Mouse (Mus musculus) hindbrain, embryonic 12.5 days (tissue): ENCODE measurements at regions not wholly inside any gene's neighbourhood (a gene's known extent, or its start where the extent isn't known, plus 50 kb on each side); places are given as distances from the start of the nearest gene placed in this dataset.

ENCODE experiments used
- ATAC-seq: fragments of 200-750 bp; cut with Nextera tagmentation; 2 replicates; pipeline ENCODE4 v1.8.0; 2017; ENCODE audit warnings: moderate TSS enrichment; ENCODE audit not compliant: low FRiP score
- H3K27ac ChIP-seq: fragments of 300-500 bp; sonication (generic); 2 replicates; pipeline ENCODE4 v1.5.1; 2016; ENCODE audit warnings: mild to moderate bottlenecking
- H3K27me3 ChIP-seq: fragments of 300-500 bp; sonication (generic); 2 replicates; pipeline ENCODE4 v1.6.1; 2016; ENCODE audit warnings: mild to moderate bottlenecking
- H3K36me3 ChIP-seq: fragments of 300-500 bp; sonication (generic); 2 replicates; pipeline ENCODE4 v1.6.1; 2016; ENCODE audit warnings: mild to moderate bottlenecking
- H3K4me1 ChIP-seq: fragments of 300-500 bp; sonication (generic); 2 replicates; pipeline ENCODE4 v1.6.1; 2016
- H3K4me2 ChIP-seq: fragments of 300-500 bp; sonication (generic); replicated peaks from 2 replicates; pipeline ENCODE4 v1.6.1; 2016; ENCODE audit warnings: mild to moderate bottlenecking
- H3K4me3 ChIP-seq: fragments of 300-500 bp; sonication (generic); 2 replicates; pipeline ENCODE4 v1.5.1; 2016; ENCODE audit warnings: mild to moderate bottlenecking
- H3K9ac ChIP-seq: fragments of 300-500 bp; sonication (generic); 2 replicates; pipeline ENCODE4 v1.6.1; 2016; ENCODE audit warnings: mild to moderate bottlenecking, moderate library complexity
- H3K9me3 ChIP-seq: fragments of 300-500 bp; sonication (generic); replicated peaks from 2 replicates; pipeline ENCODE4 v1.6.1; 2016; ENCODE audit warnings: mild to moderate bottlenecking
- WGBS: fragments of 180-500 bp; shearing (Covaris S2); methylation state at CpG from one replicate; pipeline ENCODE4 v1.1.7; 2016; 5-methylcytosine and 5-hydroxymethylcytosine counted together

GRCm38 (mm10) chr14:40758441-40758840 lies 134.6 kb downstream of the Sh2d4b start:
- Histone ChIP-seq H3K9ac (no peak overlapping the region), H3K27me3 (no peaks in the 10 kb centered on the region)
- WGBS: 53% methylated on average over 6 of the region's 6 CpGs

GRCm38 (mm10) chr14:40740541-40740940 lies 152.5 kb downstream of the Sh2d4b start:
- Histone ChIP-seq H3K4me2 (no peak overlapping the region), H3K4me3 (no peak overlapping the region), H3K9ac (no peak overlapping the region), H3K9me3 (no peaks in the 10 kb centered on the region), H3K4me1 (no peaks in the 10 kb centered on the region), H3K27me3 (no peaks in the 10 kb centered on the region), H3K27ac (no peak overlapping the region), H3K36me3 (no peaks in the 10 kb centered on the region)
- no peak for ATAC-seq

More at GRCm38 (mm10) chr14:40758441-40758840, 134.6 kb downstream of the Sh2d4b start:
- H3K27ac ChIP-seq: no peak overlapping the region
- H3K4me1 ChIP-seq: no peaks in the 10 kb centered on the region
- no peak for ATAC-seq
- H3K4me2 ChIP-seq: no peak overlapping the region
- H3K36me3 ChIP-seq: no peaks in the 10 kb centered on the region
- H3K4me3 ChIP-seq: no peak overlapping the region
- no peaks in the 10 kb centered on the region for H3K9me3 ChIP-seq

- H3K36me3 ChIP-seq: no peaks in the 10 kb centered on the region
- no peaks in the 10 kb centered on the region for H3K9me3 ChIP-seq
- no peak for ATAC-seq
- H3K4me2 ChIP-seq: no peak overlapping the region
- no peaks in the 10 kb centered on the region for H3K27me3 ChIP-seq
- 67% methylated on average over 2 of the region's 2 CpGs for WGBS
- H3K4me3 ChIP-seq: no peak overlapping the region
- no peak overlapping the region for H3K27ac ChIP-seq
- no peaks in the 10 kb centered on the region for H3K4me1 ChIP-seq
- H3K9ac ChIP-seq: no peak overlapping the region
Measured at GRCm38 (mm10) chr14:40731861-40732260, 161.2 kb downstream of the Sh2d4b start.

- Histone ChIP-seq H3K36me3 (no peaks in the 10 kb centered on the region), H3K9me3 (no peaks in the 10 kb centered on the region), H3K27ac (no peak overlapping the region), H3K4me2 (no peak overlapping the region), H3K27me3 (no peaks in the 10 kb centered on the region), H3K9ac (no peak overlapping the region), H3K4me1 (no peaks in the 10 kb centered on the region), H3K4me3 (no peak overlapping the region)
- ATAC-seq: peak; percentile 52; the same call in 1 of the 2 replicates
- WGBS: 55% methylated on average over 4 of the region's 4 CpGs
Measured at GRCm38 (mm10) chr14:40708981-40709531, 184.0 kb downstream of the Sh2d4b start.

- ATAC-seq: no peak
- Histone ChIP-seq H3K27me3 (no peaks in the 10 kb centered on the region), H3K4me2 (no peak overlapping the region), H3K27ac (no peak overlapping the region), H3K9ac (no peak overlapping the region), H3K36me3 (no peaks in the 10 kb centered on the region), H3K4me1 (no peaks in the 10 kb centered on the region), H3K4me3 (no peak overlapping the region), H3K9me3 (no peaks in the 10 kb centered on the region)
- WGBS: 74% methylated on average over 2 of the region's 2 CpGs
Measured at GRCm38 (mm10) chr14:40707419-40707818, 185.6 kb downstream of the Sh2d4b start.

- WGBS: 60% methylated on average over 7 of the region's 7 CpGs
- no peak overlapping the region for H3K27ac ChIP-seq
- no peak overlapping the region for H3K4me2 ChIP-seq
- no peaks in the 10 kb centered on the region for H3K4me1 ChIP-seq
- no peaks in the 10 kb centered on the region for H3K36me3 ChIP-seq
- no peak overlapping the region for H3K4me3 ChIP-seq
- H3K9me3 ChIP-seq: no peaks in the 10 kb centered on the region
- ATAC-seq: no peak
- H3K27me3 ChIP-seq: no peaks in the 10 kb centered on the region
- no peak overlapping the region for H3K9ac ChIP-seq
Measured at GRCm38 (mm10) chr14:40703451-40703850, 189.6 kb downstream of the Sh2d4b start.

- no peak for ATAC-seq
- H3K27me3 ChIP-seq: no peaks in the 10 kb centered on the region
- H3K36me3 ChIP-seq: no peaks in the 10 kb centered on the region
- no peaks in the 10 kb centered on the region for H3K4me1 ChIP-seq
- H3K9me3 ChIP-seq: no peaks in the 10 kb centered on the region
- no peak overlapping the region for H3K27ac ChIP-seq
- no peak overlapping the region for H3K4me2 ChIP-seq
- no peak overlapping the region for H3K4me3 ChIP-seq
- H3K9ac ChIP-seq: no peak overlapping the region
- 86% methylated on average over 1 of the region's 1 CpGs for WGBS
Measured at GRCm38 (mm10) chr14:40681711-40682110, 211.4 kb downstream of the Sh2d4b start.

- no peaks in the 10 kb centered on the region for H3K36me3 ChIP-seq
- no peak overlapping the region for H3K27ac ChIP-seq
- no peaks in the 10 kb centered on the region for H3K9me3 ChIP-seq
- H3K27me3 ChIP-seq: no peaks in the 10 kb centered on the region
- WGBS: 42% methylated on average over 1 of the region's 1 CpGs
- H3K4me3 ChIP-seq: no peak overlapping the region
- no peak overlapping the region for H3K9ac ChIP-seq
- no peaks in the 10 kb centered on the region for H3K4me1 ChIP-seq
- no peak overlapping the region for H3K4me2 ChIP-seq
- no peak for ATAC-seq
Measured at GRCm38 (mm10) chr14:40653558-40653957, 239.5 kb downstream of the Sh2d4b start.
